Mouse (Mus musculus): ENCODE data around the gene Kif14. TPM values are rescaled to one million over a fixed set of nuclear protein-coding genes. Genes with fewer than 3 reads are reported as not detected.

The Kif14 gene
- polyA plus RNA-seq, 1 experiment from 2014 or later: 7.6 TPM

GRCm38 (mm10) chr1:136577890-136578663 is 111.9 kb downstream of the Kif14 start:
- peaks cover 3% of the 10 kb centered on the region; the same call in 1 of the 2 replicates for H3K4me1 ChIP-seq (replicated peaks; ENCODE audit: control insufficient read depth, insufficient read depth, low read length)
- no peak overlapping the region for H3K27ac ChIP-seq (ENCODE audit: low read depth)
- ATAC-seq (replicated peaks; ENCODE audit: low FRiP score, low TSS enrichment, low read depth) (peak; percentile 50; the same call in 1 of the 2 replicates), DNase-seq (ENCODE audit: low spot score) (no peak)
- H3K9ac ChIP-seq (ENCODE audit: low read length): no peak overlapping the region
- H3K4me2 ChIP-seq (ENCODE audit: low read length): peak overlapping the region; percentile 25
- 28% methylated on average over 16 of the region's 16 CpGs for WGBS
- H3K27me3 ChIP-seq (replicated peaks; ENCODE audit: control insufficient read depth, insufficient read depth, low read length): no peaks in the 10 kb centered on the region
- H3K9me3 ChIP-seq (ENCODE audit: control insufficient read depth, low read length): no peaks in the 10 kb centered on the region
- no peak overlapping the region for H3K4me3 ChIP-seq (ENCODE audit: low read depth, low read length)
- no peaks in the 10 kb centered on the region for H3K36me3 ChIP-seq (ENCODE audit: control insufficient read depth, insufficient read depth, low read length)

GRCm38 (mm10) chr1:136579360-136579759 is 113.2 kb downstream of the Kif14 start:
- ATAC-seq (replicated peaks; ENCODE audit: low FRiP score, low TSS enrichment, low read depth): no peak
- 87% methylated on average over 14 of the region's 14 CpGs for WGBS
- no peak overlapping the region for H3K4me2 ChIP-seq (ENCODE audit: low read length)

GRCm38 (mm10) chr1:136580266-136580665 is 114.1 kb downstream of the Kif14 start:
- H3K27me3 ChIP-seq (replicated peaks; ENCODE audit: control insufficient read depth, insufficient read depth, low read length): no peaks in the 10 kb centered on the region
- no peak overlapping the region for H3K9ac ChIP-seq (ENCODE audit: low read length)
- no peak for ATAC-seq (replicated peaks; ENCODE audit: low FRiP score, low TSS enrichment, low read depth)
- WGBS: 67% methylated on average over 8 of the region's 8 CpGs
- peaks cover 3% of the 10 kb centered on the region; the same call in 1 of the 2 replicates for H3K4me1 ChIP-seq (replicated peaks; ENCODE audit: control insufficient read depth, insufficient read depth, low read length)
- H3K27ac ChIP-seq (ENCODE audit: low read depth): no peak overlapping the region
- no peaks in the 10 kb centered on the region for H3K9me3 ChIP-seq (ENCODE audit: control insufficient read depth, low read length)
- no peak overlapping the region for H3K4me3 ChIP-seq (ENCODE audit: low read depth, low read length)
- H3K36me3 ChIP-seq (ENCODE audit: control insufficient read depth, insufficient read depth, low read length): no peaks in the 10 kb centered on the region
- DNase-seq (ENCODE audit: low spot score): no peak
- H3K4me2 ChIP-seq (ENCODE audit: low read length): no peak overlapping the region

More at GRCm38 (mm10) chr1:136579360-136579759, 113.2 kb downstream of the Kif14 start:
- Histone ChIP-seq H3K27ac (ENCODE audit: low read depth) (no peak overlapping the region), H3K4me3 (ENCODE audit: low read depth, low read length) (no peak overlapping the region), H3K9ac (ENCODE audit: low read length) (no peak overlapping the region), H3K9me3 (ENCODE audit: control insufficient read depth, low read length) (no peaks in the 10 kb centered on the region), H3K4me1 (replicated peaks; ENCODE audit: control insufficient read depth, insufficient read depth, low read length) (peaks cover 3% of the 10 kb centered on the region; the same call in 1 of the 2 replicates), H3K36me3 (ENCODE audit: control insufficient read depth, insufficient read depth, low read length) (no peaks in the 10 kb centered on the region), H3K27me3 (replicated peaks; ENCODE audit: control insufficient read depth, insufficient read depth, low read length) (no peaks in the 10 kb centered on the region)
- no peak for DNase-seq (ENCODE audit: low spot score)

Other genes starting within 250 kb of the Kif14 start
- 30.9 and 32.5 TPM in 2 replicates for gene Inava, start 232.1 kb upstream of the Kif14 start, polyA plus RNA-seq (2014; fragmentation: Nextera tagmentation; extraction: Ambion mirVana)
- gene Gpr25, start 205.5 kb upstream of the Kif14 start, polyA plus RNA-seq (2014; fragmentation: Nextera tagmentation; extraction: Ambion mirVana): not detected in 2 replicates
- 14.2 and 16.2 TPM in 2 replicates for gene Camsap2, start 120.2 kb upstream of the Kif14 start, polyA plus RNA-seq (2014; fragmentation: Nextera tagmentation; extraction: Ambion mirVana)
- gene Ddx59, start 51.1 kb upstream of the Kif14 start, polyA plus RNA-seq (2014; fragmentation: Nextera tagmentation; extraction: Ambion mirVana): 12.9 and 14.9 TPM in 2 replicates
- 17.9 and 18.8 TPM in 2 replicates for gene Zfp281, start 158.6 kb downstream of the Kif14 start, polyA plus RNA-seq (2014; fragmentation: Nextera tagmentation; extraction: Ambion mirVana)